Mouse (Mus musculus) olfactory bulb, adult 2 months (tissue): ENCODE measurements around the gene AI837181.
"Not testable (repeated sequence)": the region's sequence is repeated elsewhere in the genome, so short reads cannot be mapped to it uniquely, and the experiment has no call there.

Experiments used
- CTCF ChIP-seq: fragments of 200-500 bp; IDR thresholded peaks from 2 replicates; pipeline ENCODE4 v1.5.1; 2012; ENCODE audit warnings: low read depth, mild to moderate bottlenecking, low read length, moderate library complexity; ENCODE audit not compliant: insufficient read depth
- POLR2A ChIP-seq: fragments of 200-500 bp; IDR thresholded peaks from 2 replicates; pipeline ENCODE4 v1.6.1; 2012; ENCODE audit warnings: mild to moderate bottlenecking, low read depth, low read length, moderate library complexity; ENCODE audit not compliant: insufficient read depth

DNA sequence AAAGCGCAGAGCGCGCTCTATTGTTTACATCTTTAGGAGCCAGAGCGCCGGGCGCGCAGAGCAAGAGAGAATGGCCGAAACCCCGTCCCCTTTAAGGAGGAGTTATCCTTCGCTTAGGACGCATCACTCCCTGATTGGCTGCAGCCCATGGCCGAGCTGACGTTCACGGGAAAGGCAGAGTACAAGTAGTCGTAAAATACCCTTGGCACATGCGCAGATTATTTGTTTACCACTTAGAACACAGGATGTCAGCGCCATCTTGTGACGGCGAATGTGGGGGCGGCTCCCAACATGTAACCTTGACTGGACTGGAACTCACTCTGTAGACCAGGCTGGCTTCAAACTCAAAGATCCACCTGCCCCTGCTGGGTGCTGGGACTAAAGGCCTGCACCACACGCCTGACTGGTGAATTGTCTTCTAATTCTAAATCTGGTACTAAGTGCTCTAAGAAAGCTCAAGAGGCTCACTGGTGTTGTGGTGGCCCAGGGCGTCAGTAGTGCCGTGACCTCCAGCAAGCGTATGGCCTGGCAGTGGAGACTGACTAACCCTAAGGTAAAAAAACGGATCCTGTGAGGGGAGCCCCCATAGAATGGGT, 18.3 kb upstream of the AI837181 start:
- not testable (repeated sequence) for TF ChIP-seq POLR2A, CTCF
